Mouse (Mus musculus): Measurements from ENCODE around the gene Peg3.
A peak's percentile ranks its signal among the peaks of the same experiment; 100 is the strongest.
"Not testable (repeated sequence)": the region's sequence is repeated elsewhere in the genome, so short reads cannot be mapped to it uniquely, and the experiment has no call there.

Gene Peg3

GRCm38 (mm10) chr7:6730241-6730640 lies at the start of gene Peg3, which contains the start of gene Usp29:
Peg3 (minus strand) TSS chr7:6730431.
Usp29 (plus strand) TSS chr7:6730578.
- DNase-seq = no peak

- no peak for DNase-seq
Measured at GRCm38 (mm10) chr7:6779172-6779571, 48.9 kb upstream of the Peg3 start.

- DNase-seq = no peak
Measured at GRCm38 (mm10) chr7:6777689-6778088, 47.5 kb upstream of the Peg3 start.

GRCm38 (mm10) chr7:6777107-6777506 lies 46.9 kb upstream of the Peg3 start:
- DNase-seq = no peak

- no peak for DNase-seq
Measured at GRCm38 (mm10) chr7:6776314-6777059, 46.3 kb upstream of the Peg3 start.

GRCm38 (mm10) chr7:6773865-6774413 lies 43.7 kb upstream of the Peg3 start:
- not testable (repeated sequence) for DNase-seq

GRCm38 (mm10) chr7:6770286-6770685 lies 40.1 kb upstream of the Peg3 start:
- DNase-seq = no peak

- DNase-seq = no peak
Measured at GRCm38 (mm10) chr7:6765240-6765639, 35.0 kb upstream of the Peg3 start.

- no peak for DNase-seq
Measured at GRCm38 (mm10) chr7:6760170-6760569, 29.9 kb upstream of the Peg3 start.

- no peak for DNase-seq
Measured at GRCm38 (mm10) chr7:6759698-6760097, 29.5 kb upstream of the Peg3 start.

- DNase-seq = no peak
Measured at GRCm38 (mm10) chr7:6756777-6757291, 26.6 kb upstream of the Peg3 start.

- no peak for DNase-seq
Measured at GRCm38 (mm10) chr7:6753440-6753839, 23.2 kb upstream of the Peg3 start.

- no peak for DNase-seq
Measured at GRCm38 (mm10) chr7:6749196-6749595, 19.0 kb upstream of the Peg3 start.

- no peak for DNase-seq
Measured at GRCm38 (mm10) chr7:6744281-6744904, 14.2 kb upstream of the Peg3 start.

GRCm38 (mm10) chr7:6736060-6736459 lies 5.8 kb upstream of the Peg3 start:
- no peak for DNase-seq

GRCm38 (mm10) chr7:6731930-6732329 lies 1.7 kb upstream of the Peg3 start:
- no peak for DNase-seq

GRCm38 (mm10) chr7:6731373-6731772 lies 1.1 kb upstream of the Peg3 start:
- DNase-seq = no peak

GRCm38 (mm10) chr7:6730801-6731200 lies 570 bp upstream of the Peg3 start:
- DNase-seq = no peak

GRCm38 (mm10) chr7:6729061-6729817 lies 992 bp downstream of the Peg3 start:
- peak; percentile 34 to 43 for DNase-seq

GRCm38 (mm10) chr7:6728263-6728931 lies 1.8 kb downstream of the Peg3 start:
- no peak for DNase-seq

GRCm38 (mm10) chr7:6727351-6728121 lies 2.7 kb downstream of the Peg3 start:
- DNase-seq = no peak

- DNase-seq = no peak
Measured at GRCm38 (mm10) chr7:6709396-6709795, 20.8 kb downstream of the Peg3 start.

All from B cell, adult 2 months (primary cell).